Mouse (Mus musculus) left cerebral cortex, adult 8-10 months (tissue): Measurements from ENCODE around the gene Fam210b. TPM values are rescaled to one million over a fixed set of nuclear protein-coding genes. Genes with fewer than 3 reads are reported as not detected.
"Not testable (repeated sequence)": the region's sequence is repeated elsewhere in the genome, so short reads cannot be mapped to it uniquely, and the experiment has no call there.

ENCODE experiments used
- DNase-seq, 2 experiments: peaks; one replicate each; pipeline ENCODE4 v3.0.0; 2022; ENCODE audit warnings: low spot score in 2 of 2
- total RNA-seq, 4 experiments: library from RNA; stranded (reverse); gene quantifications; 2 replicates each; pipeline ENCODE4 v1.2.4; 2022

Gene Fam210b
- total RNA-seq, result 10 to 100 TPM; 14.2 to 17.6 (median 16.2) TPM

GRCm38 (mm10) chr2:172345258-172345738 lies at the start of gene Fam210b:
Gene Fam210b (plus strand): TSS chr2:172345565.
- peak; percentile 91 to 96 for DNase-seq

GRCm38 (mm10) chr2:172298083-172298482 lies 47.3 kb upstream of the Fam210b start:
- no peak for DNase-seq

- no peak for DNase-seq
Observed at GRCm38 (mm10) chr2:172298542-172298941, 46.8 kb upstream of the Fam210b start.

GRCm38 (mm10) chr2:172299126-172299921 lies 46.0 kb upstream of the Fam210b start:
- no peak for DNase-seq

GRCm38 (mm10) chr2:172302396-172302795 lies 43.0 kb upstream of the Fam210b start:
- DNase-seq, result no peak

GRCm38 (mm10) chr2:172304118-172304708 lies 41.2 kb upstream of the Fam210b start:
- no peak for DNase-seq

- not testable (repeated sequence) for DNase-seq
Observed at GRCm38 (mm10) chr2:172305546-172305945, 39.8 kb upstream of the Fam210b start.

GRCm38 (mm10) chr2:172306544-172306943 lies 38.8 kb upstream of the Fam210b start:
- no peak for DNase-seq

- no peak for DNase-seq
Observed at GRCm38 (mm10) chr2:172311731-172312130, 33.6 kb upstream of the Fam210b start.

- DNase-seq, result no peak
Observed at GRCm38 (mm10) chr2:172320878-172321277, 24.5 kb upstream of the Fam210b start.

- no peak for DNase-seq
Observed at GRCm38 (mm10) chr2:172328248-172328647, 17.1 kb upstream of the Fam210b start.

- DNase-seq, result peak in 1 of 2 experiments; percentile 58
Observed at GRCm38 (mm10) chr2:172329179-172329578, 16.2 kb upstream of the Fam210b start.

GRCm38 (mm10) chr2:172338206-172338942 lies 7.0 kb upstream of the Fam210b start:
- DNase-seq, result no peak

- DNase-seq, result no peak
Observed at GRCm38 (mm10) chr2:172340936-172341335, 4.4 kb upstream of the Fam210b start.

GRCm38 (mm10) chr2:172341606-172342005 lies 3.8 kb upstream of the Fam210b start:
- DNase-seq, result no peak

- DNase-seq, result no peak
Observed at GRCm38 (mm10) chr2:172343751-172344150, 1.6 kb upstream of the Fam210b start.

GRCm38 (mm10) chr2:172344669-172345068 lies 696 bp upstream of the Fam210b start:
- DNase-seq, result no peak

GRCm38 (mm10) chr2:172346034-172346929 lies 917 bp downstream of the Fam210b start:
- DNase-seq, result no peak

GRCm38 (mm10) chr2:172346933-172347611 lies 1.7 kb downstream of the Fam210b start:
- no peak for DNase-seq

GRCm38 (mm10) chr2:172348297-172348950 lies 3.1 kb downstream of the Fam210b start:
- no peak for DNase-seq
